Mouse (Mus musculus) cerebellum, adult 2 months (tissue): Measurements from ENCODE around the gene Ahsg.

Source experiments
- CTCF ChIP-seq: fragments of 200-500 bp; IDR thresholded peaks from 2 replicates; pipeline ENCODE4 v1.5.1; 2011; ENCODE audit warnings: low read depth, mild to moderate bottlenecking, control low read depth, low read length, moderate library complexity, borderline replicate concordance; ENCODE audit not compliant: insufficient read depth
- POLR2A ChIP-seq: fragments of 200-500 bp; IDR thresholded peaks from 2 replicates; pipeline ENCODE4 v1.6.1; 2011; ENCODE audit warnings: low read length, control low read depth, borderline replicate concordance; ENCODE audit not compliant: insufficient read depth

- TF ChIP-seq CTCF (no peak), POLR2A (no peak)
These were observed 11.0 kb upstream of the Ahsg start for GRCm38 (mm10) chr16:22879945-22880595.
